Mouse (Mus musculus) lung, postnatal 10 days (tissue): Measurements from ENCODE around the gene Tkt.
A peak's percentile ranks its signal among the peaks of the same experiment; 100 is the strongest.
"Not testable (repeated sequence)": the region's sequence is repeated elsewhere in the genome, so short reads cannot be mapped to it uniquely, and the experiment has no call there.

Source experiments
- DNase-seq: peaks from one replicate; pipeline ENCODE4 v3.0.0; 2021

Gene Tkt

GRCm38 (mm10) chr14:30548131-30548720, at the start of gene Tkt:
Tkt (plus strand) TSS chr14:30548359.
- DNase-seq = peak; percentile 81

- no peak for DNase-seq
Measured at GRCm38 (mm10) chr14:30504990-30505389, 43.2 kb upstream of the Tkt start.

DNA sequence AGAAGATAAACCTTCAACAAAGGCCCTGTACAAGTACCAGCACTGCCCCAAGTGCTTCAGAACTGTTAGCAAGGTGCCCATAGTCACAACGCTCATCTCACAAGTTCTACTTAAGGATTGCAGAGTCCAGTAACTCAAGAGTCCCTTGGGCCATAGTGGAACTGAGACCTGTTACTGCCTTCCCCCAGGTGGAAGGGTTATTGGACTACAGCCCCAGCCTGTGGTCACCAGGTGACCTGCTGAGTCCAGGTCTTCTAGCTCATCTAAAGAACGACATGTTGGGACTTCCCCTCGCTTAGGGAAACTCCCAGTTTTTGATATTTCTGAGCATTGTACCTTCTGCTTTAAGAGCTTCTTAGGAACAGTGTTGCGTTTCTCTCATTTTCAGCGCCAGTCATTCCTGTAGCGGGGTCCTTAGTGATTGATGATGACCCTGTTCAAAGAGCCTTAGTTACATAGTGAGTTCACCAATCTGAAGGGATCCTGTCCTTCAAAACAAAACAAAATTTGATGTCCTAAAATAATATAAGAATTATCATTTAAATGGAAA, 37.9 kb upstream of the Tkt start:
- no peak for DNase-seq

GRCm38 (mm10) chr14:30512896-30513295, 35.3 kb upstream of the Tkt start:
- no peak for DNase-seq

DNA sequence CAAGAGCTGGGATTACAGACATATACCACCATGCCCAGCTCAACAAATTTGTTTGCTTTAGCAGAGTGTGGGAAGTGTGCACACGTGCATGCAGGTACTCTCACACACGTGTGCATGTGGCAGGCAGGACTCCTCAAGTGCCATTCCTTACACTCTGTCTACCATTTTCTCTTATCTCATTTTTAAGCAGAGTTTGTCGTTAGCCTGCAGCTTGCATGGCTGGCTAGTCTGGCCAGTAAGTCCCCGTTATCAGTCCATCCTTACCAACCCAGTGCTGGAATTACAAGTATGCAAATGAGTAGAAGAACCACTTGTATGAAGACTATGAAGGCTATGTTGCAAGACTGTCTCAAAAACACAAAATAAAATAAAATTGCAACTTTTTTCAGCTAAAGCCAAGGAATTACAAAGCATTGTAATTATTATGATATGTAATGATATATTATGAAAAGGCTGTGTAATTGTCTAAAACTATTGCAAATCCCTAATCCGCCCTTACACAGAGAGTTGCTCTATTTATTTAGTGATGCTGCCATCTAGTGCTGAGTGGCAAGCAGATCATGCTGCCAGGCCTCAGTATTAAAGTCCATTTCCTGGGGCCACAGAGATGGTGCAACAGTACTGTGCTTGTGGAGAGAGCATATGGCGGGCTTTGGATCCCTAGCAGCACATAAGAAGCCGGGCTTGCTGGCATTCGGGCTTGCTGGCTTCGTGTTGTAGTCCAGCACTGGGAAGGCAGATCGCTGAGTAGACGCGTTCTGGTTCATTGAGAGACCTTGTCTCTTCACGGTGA, 32.0 kb upstream of the Tkt start:
- DNase-seq = peak; percentile 30

GRCm38 (mm10) chr14:30519323-30519722, 28.8 kb upstream of the Tkt start:
- DNase-seq = peak; percentile 54

DNA sequence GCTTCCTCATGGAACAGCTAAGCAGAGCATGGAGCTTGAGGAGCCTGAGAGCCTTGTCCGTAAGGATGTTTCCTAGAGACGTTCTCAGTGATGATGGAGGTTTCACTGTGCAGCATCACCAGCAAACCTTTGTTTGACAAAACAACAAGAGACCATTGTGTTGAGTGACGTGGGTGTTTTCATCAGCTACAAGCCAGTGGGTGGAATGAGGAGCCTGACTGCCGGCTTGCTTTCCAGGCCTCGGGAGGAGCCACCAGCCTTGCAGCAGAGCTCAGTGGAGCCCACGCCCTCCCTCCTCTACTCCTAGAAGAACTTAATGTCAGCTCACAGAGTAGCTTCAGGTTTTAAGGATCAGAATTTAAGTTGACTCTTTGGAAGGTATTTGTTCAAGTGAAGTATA, 24.8 kb upstream of the Tkt start:
- DNase-seq = no peak

- no peak for DNase-seq
Measured at GRCm38 (mm10) chr14:30528392-30528791, 19.8 kb upstream of the Tkt start.

DNA sequence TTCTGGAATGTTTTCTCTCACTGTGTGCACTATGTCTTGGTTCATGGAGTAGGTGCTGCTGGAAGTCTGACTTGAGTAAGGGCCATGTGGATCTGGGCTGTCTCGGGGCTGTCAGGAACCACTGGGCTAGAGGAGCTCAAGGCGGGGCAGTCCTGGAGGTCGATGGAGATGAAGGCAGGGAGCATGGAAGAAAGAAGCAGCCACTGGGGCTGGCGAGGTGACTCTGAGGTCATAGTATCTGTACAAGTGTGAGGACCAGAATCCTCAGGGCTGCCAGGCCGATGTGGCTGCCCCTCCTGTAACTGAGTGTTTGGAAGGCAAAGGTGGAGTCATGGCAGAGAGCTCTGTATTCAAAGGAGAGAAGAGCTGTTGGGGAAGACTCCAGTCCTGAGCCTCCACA, 19.2 kb upstream of the Tkt start:
- no peak for DNase-seq

- no peak for DNase-seq
Measured at GRCm38 (mm10) chr14:30529454-30529853, 18.7 kb upstream of the Tkt start.

DNA sequence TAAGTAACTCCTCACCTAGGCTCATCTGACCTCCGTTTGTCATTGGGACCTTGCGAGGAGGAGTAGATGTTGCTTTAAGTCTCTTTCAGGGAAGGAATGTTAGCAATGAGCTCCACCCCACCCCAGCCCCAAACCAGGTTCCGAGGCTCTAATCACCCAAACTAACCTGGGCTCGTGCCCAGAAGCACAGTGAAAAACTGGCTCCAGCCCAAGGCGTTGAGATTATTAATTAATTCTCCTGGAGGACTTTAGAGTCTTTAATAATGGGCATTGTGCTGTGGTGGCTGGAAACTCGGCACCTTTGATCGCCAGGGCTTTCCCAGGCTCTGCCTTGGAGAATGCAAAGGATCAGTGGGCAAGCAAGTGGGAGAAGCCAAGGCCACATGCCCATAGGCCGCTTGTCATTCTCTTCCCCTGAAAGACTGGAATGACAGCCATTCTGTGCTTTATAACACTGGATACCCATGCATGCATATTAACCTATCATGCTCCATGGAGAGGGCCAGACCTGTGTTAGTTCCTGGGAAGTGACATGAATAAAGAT, 17.4 kb upstream of the Tkt start:
- peak; percentile 33 for DNase-seq

DNA sequence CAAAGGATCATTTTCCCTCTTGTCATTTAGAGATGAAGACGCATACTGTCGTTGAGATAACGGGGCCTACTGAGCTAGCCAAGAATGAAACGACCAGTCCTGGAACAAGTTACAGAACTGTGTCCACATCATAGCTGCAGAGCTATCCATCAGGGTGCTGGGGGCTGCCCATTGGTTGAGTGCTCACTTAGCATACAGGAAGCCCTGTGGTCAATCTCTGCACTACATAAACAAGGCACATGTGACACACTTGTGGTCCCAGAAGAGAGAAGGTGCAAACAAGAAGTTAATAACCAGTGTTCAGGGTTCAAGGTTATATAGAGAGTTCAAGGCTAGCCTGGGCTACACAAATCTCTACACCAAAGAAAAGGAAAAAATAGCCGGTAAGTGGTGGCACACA, 16.7 kb upstream of the Tkt start:
- DNase-seq = no peak

GRCm38 (mm10) chr14:30531896-30532295, 16.3 kb upstream of the Tkt start:
- DNase-seq = no peak

DNA sequence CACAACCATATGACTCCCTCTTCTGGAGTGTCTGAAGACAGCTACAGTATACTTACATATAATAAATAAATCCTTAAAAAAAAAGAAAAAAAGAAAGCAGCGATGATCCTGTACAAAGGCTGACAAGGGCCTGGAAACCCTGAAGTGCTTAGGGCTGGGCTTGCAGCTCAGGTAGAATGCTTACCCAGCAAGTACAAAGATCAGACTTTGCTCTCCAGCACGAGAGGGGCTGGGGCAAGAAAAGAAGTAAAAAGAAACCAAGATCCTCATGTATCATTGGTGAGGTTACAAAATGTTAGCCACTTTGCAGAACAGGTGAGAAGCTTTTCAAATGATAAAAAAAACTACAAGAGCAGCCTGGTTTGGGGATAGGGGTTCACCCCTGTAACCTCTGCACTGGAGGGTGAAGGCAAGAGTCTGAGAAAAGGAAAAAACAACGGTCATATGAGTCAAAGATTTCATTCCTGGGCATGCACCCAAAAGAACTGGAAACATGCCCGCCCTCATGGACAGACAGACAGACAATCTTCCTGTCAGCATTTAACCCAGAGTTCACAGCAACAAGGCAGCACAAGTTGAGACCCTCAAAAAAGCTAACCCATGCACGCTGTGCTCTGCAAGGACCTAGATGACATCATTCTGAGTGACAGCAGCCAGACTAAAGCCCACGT, 14.2 kb upstream of the Tkt start:
- no peak for DNase-seq

DNA sequence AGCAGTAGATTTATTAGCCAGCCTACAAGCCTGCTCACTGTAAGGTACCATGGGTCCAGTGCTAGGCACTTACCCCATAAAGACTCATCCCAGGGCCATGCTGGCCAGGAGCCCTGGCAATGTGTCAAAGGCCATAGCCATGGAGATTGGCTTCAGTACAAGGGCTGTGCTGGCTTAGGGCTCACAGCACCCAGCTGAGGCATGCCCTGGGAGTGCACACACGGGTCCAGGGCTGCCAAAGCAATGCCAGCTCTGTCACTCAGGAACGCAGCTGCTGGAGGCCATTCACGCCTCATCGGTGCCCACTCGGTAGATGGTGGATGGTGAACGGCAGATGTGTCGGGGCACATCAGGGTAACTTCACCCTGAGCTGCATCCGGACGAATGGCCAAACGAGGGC, 6.6 kb upstream of the Tkt start:
- peak; percentile 24 for DNase-seq

- DNase-seq = not testable (repeated sequence)
Measured at GRCm38 (mm10) chr14:30543331-30543730, 4.8 kb upstream of the Tkt start.

DNA sequence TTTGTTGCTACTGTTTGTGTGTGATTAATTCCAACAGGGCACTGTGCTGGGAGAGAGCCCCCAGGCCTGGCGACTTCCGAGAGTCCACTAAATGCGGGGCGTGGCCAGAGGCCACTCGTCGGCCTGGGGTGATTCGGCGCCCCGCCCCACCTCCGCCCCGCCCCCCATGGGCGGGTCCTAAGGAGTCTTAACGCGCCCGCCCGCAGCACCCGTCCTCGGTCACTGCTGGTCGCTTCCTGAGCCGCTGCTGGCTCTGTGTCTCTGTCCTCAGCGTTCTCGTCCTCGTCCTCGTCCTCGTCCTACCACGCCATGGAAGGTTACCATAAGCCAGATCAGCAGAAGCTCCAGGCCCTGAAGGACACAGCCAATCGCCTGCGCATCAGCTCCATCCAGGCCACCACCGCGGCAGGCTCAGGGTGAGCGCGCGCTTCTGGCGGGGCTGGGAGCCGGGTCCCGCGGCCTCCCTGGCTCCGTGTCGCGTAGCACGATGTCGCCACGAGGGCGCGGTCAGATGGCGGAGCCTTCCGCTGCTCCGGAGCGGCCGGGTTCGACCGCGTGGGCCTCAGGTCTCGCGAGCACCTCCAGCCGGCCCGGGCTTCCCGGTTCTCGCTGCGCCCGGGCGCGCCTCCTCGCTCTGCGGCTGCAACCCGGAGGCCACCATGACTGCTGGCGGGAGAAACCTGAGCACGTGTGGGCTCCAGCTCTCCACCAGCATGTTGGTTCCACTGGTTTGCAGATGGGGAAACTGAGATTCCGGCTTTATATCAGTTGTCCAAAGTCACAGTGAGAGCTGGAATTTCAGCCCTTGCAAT, 1.0 kb downstream of the Tkt start:
- DNase-seq = peak; percentile 99

DNA sequence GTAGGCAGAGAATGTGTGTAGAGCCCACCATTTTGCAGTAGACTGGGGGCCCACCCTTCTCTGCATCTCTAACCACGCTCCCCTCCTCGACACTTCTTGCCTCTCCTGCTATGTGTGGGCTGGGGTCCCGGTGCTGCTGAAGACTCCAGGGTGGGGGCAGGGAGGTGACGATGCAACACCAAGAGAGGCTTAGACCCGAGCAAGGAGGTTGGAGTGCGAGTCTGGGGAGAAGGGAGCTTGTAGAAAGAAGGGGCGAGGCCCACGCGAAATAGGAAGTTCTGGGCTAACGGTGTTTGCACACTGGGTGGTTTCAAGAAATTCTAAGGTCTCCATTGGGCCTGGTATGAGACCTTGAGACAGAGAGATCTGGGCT, 1.6 kb downstream of the Tkt start:
- peak; percentile 35 for DNase-seq

GRCm38 (mm10) chr14:30550232-30551070, 2.3 kb downstream of the Tkt start:
- DNase-seq = no peak

DNA sequence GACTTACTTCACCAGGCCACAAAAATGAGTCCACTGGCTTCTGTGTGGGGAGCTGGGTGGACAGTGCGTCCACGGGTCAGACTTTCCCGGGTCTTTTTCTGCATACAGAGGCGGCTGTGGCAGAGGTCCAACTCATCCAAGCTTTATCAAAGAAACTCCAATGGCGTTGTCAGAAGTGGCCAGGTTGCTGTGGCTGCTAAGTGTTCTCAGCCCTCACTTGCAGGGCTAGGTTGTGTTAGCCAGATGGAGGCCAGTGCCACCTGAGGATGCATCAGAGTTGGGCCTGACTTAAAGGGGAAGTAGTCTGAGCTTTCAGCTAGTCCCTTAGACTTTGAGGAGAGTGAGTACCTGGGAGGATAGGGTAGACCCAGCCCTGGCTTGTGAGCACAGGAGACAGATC, 3.4 kb downstream of the Tkt start:
- DNase-seq = peak; percentile 29

DNA sequence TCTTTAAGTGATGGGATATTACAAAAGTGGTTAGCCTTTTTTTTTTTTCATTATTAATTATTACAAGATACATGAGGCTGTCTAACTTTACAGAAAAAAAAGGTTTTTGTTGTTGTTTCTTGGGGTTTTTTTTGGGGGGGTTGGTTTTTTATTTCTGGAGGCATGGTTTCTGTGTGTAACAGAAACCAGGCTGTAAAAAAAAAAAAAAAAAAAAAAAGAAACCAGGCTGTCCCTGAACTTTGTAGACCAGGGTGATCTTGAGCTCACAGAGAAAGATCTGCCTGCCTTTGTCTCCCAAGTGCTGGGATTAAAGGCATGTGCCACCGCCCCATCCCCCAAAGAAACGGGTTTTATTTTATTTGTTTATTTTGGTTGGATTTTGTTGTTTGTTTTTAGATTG, 3.8 kb downstream of the Tkt start:
- no peak for DNase-seq

- DNase-seq = peak; percentile 32
Measured at GRCm38 (mm10) chr14:30553185-30553584, 5.0 kb downstream of the Tkt start.
